Mouse (Mus musculus) bone marrow, adult 2 months (tissue): ENCODE results near the gene Znhit2. TPM values are rescaled to one million over a fixed set of nuclear protein-coding genes. Genes with fewer than 3 reads are reported as not detected.
A peak's percentile ranks its signal among the peaks of the same experiment; 100 is the strongest.
"Not testable (repeated sequence)": the region's sequence is repeated elsewhere in the genome, so short reads cannot be mapped to it uniquely, and the experiment has no call there.

ENCODE experiments used
- H3K27ac ChIP-seq: fragments of 200-500 bp; 2 replicates; pipeline ENCODE4 v1.5.1; 2012; ENCODE audit warnings: low read depth, mild to moderate bottlenecking, control low read depth, inconsistent platforms, low read length; ENCODE audit not compliant: control insufficient read depth, poor library complexity, insufficient read depth
- H3K4me1 ChIP-seq: fragments of 200-500 bp; 2 replicates; pipeline ENCODE4 v1.6.1; 2011; ENCODE audit warnings: low read length; ENCODE audit not compliant: control insufficient read depth, insufficient read depth
- H3K4me3 ChIP-seq: fragments of 200-500 bp; replicated peaks from 2 replicates; pipeline ENCODE3; 2011; ENCODE audit warnings: mild to moderate bottlenecking, low read depth, low read length, control low read depth; ENCODE audit not compliant: control insufficient read depth
- CTCF ChIP-seq: fragments of 200-500 bp; IDR thresholded peaks from 2 replicates; pipeline ENCODE4 v1.5.1; 2011; ENCODE audit warnings: low read length, control low read depth; ENCODE audit not compliant: control insufficient read depth, insufficient read depth
- POLR2A ChIP-seq: fragments of 200-500 bp; IDR thresholded peaks from 2 replicates; pipeline ENCODE4 v1.6.1; 2011; ENCODE audit warnings: low read depth, mild to moderate bottlenecking, control low read depth, low read length, borderline replicate concordance; ENCODE audit not compliant: control insufficient read depth
- WGBS: fragments of 180-500 bp; shearing (Covaris S2); methylation state at CpG from one replicate; pipeline ENCODE4 v1.1.7; 2018; 5-methylcytosine and 5-hydroxymethylcytosine counted together
- polyA plus RNA-seq: library from polyadenylated mRNA; stranded (reverse); fragments of >200 nt; gene quantifications from 2 replicates; pipeline ENCODE4 v1.2.4, GENCODE M21; 2011; ENCODE audit warnings: low replicate concordance; ENCODE audit not compliant: missing spikeins, insufficient read depth, insufficient read length

The Znhit2 gene
- polyA plus RNA-seq, 1 experiment: 14.3 TPM

- TF ChIP-seq CTCF (no peak), POLR2A (no peak)
- H3K27ac ChIP-seq: no peak overlapping the region
- 80% methylated on average over 9 of the region's 9 CpGs for WGBS
These were observed 18.7 kb upstream of the Znhit2 start for GRCm38 (mm10) chr19:6042293-6042692.

GRCm38 (mm10) chr19:6044102-6044501 is 16.9 kb upstream of the Znhit2 start:
- 25% methylated on average over 4 of the region's 4 CpGs for WGBS
- H3K4me3 ChIP-seq, H3K27ac ChIP-seq, H3K4me1 ChIP-seq: not testable (repeated sequence)

More at GRCm38 (mm10) chr19:6042293-6042692, 18.7 kb upstream of the Znhit2 start:
- Histone ChIP-seq H3K4me3 (no peak overlapping the region), H3K4me1 (peaks cover 2% of the 10 kb centered on the region; the same call in 1 of the 2 replicates)

DNA sequence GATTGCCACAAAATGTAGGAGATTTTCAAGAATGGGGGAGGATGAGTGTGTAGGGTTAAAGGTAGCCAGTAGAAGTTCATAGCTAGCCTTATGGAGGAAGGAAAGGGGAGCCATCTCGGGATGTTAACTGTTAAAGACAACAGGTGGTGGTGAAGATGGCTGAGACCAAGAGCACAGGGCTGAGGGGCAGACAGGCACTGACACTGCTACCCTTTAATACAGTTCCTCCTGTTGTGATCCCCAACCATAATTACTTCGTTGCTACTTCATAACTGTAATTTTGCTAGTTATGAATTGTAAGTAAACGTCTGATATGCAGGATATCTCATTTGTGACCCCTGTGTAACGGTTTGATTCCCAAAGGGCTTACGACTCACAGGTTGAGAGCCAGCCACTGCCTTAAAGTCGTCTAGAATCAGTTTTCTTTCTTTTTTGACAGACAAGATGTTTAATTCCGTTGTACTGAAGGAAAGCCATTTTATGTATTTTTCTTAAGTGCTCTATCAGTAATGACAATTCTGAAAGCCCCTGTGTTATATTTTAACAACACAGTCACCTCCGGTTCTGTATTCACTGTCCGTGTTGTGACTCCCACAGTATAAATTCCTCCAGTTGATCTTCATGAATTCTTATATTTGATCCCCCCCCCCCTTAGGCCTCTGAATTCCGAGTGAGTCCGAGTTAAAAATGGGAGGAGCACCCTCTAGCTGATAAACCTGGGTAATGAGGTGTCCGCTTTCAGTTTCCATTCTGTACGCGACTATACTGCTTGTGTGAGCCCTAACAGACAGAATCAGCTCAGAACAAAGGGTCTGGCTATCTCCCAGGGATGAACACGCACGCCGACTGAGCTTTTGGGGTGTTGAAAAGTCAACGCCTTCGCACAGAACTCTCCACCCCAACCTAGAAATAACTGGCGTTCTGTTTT is 15.4 kb upstream of the Znhit2 start:
- peaks cover 8% of the 10 kb centered on the region for H3K4me1 ChIP-seq
- TF ChIP-seq CTCF (no peak), POLR2A (no peak)
- WGBS: 6% methylated on average over 20 of the region's 20 CpGs

GRCm38 (mm10) chr19:6046294-6047153 is 14.5 kb upstream of the Znhit2 start, which contains the start of gene Syvn1:
Gene Syvn1, plus strand, starts transcription at chr19:6046576.
- Histone ChIP-seq H3K4me3 (peak within 1 kb of the TSS; percentile 78), H3K27ac (peak within 1 kb of the TSS; percentile 99), H3K4me1 (peaks cover 8% of the 10 kb centered on the region)
- WGBS: under 1% methylated on average over 65 of the region's 65 CpGs
- TF ChIP-seq POLR2A (peak; percentile 88; the same call in 1 of the 2 replicates), CTCF (no peak)

More for the DNA sequence above, 15.4 kb upstream of the Znhit2 start:
- Histone ChIP-seq H3K27ac (peak overlapping the region; percentile 99), H3K4me3 (peak overlapping the region; percentile 78)

GRCm38 (mm10) chr19:6047154-6047898 is 13.7 kb upstream of the Znhit2 start:
- 1% methylated on average over 44 of the region's 44 CpGs for WGBS

GRCm38 (mm10) chr19:6047899-6048166 is 13.2 kb upstream of the Znhit2 start:
- Histone ChIP-seq H3K4me3 (peak overlapping the region; percentile 78), H3K27ac (peak overlapping the region; percentile 99), H3K4me1 (peaks cover 8% of the 10 kb centered on the region)
- 76% methylated on average over 8 of the region's 8 CpGs for WGBS
- TF ChIP-seq CTCF (no peak), POLR2A (no peak)

More at GRCm38 (mm10) chr19:6047154-6047898, 13.7 kb upstream of the Znhit2 start:
- Histone ChIP-seq H3K4me3 (peak overlapping the region; percentile 78), H3K4me1 (peaks cover 8% of the 10 kb centered on the region), H3K27ac (peak overlapping the region; percentile 99)
- TF ChIP-seq POLR2A: no peak
- TF ChIP-seq CTCF: no peak

DNA sequence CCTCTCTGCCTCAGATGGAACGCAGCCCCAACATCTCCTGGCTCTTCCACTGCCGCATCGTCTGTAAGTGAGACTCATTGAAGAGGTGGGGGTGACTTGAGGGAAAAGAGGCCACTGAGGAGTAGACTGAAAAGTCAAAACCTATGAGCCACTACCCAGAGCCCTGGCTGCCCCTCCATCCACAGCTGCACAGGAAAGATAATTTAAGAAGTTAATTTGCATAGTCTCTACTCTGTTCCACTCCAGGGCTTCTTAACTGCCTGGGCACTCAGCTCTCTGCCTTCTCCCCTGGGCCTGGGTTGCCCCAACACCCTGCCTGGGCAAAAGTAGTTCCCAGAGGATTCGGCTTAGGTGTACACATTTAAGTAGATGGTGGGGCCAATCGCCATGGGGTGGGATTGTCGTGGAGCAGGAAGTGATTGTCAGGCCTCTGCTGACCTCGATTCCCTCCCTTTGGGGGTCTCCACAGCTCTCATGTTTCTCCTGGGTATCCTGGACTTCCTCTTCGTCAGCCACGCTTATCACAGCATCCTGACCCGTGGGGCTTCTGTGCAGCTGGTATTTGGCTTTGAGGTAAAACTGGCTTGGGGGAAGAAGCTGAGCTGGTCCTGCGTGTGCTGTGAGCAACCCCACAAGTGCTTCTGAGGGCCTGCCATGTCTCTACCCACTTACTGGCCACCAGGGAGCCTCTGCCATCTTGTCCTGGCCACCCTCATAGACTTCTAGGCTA is 12.1 kb upstream of the Znhit2 start:
- TF ChIP-seq POLR2A: no peak
- TF ChIP-seq CTCF: no peak
- 64% methylated on average over 11 of the region's 11 CpGs for WGBS
- Histone ChIP-seq H3K4me1 (peaks cover 8% of the 10 kb centered on the region), H3K27ac (peak overlapping the region; percentile 99), H3K4me3 (peak overlapping the region; percentile 52)
